Mouse (Mus musculus) olfactory bulb, adult 2 months (tissue): ENCODE measurements around the gene Ncoa4. TPM values are rescaled to one million over a fixed set of nuclear protein-coding genes. Genes with fewer than 3 reads are reported as not detected.
"Not testable (repeated sequence)": the region's sequence is repeated elsewhere in the genome, so short reads cannot be mapped to it uniquely, and the experiment has no call there.

Experiments used
- H3K27ac ChIP-seq: fragments of 200-500 bp; 2 replicates; pipeline ENCODE4 v1.5.1; 2012; ENCODE audit warnings: low read depth, low read length; ENCODE audit not compliant: insufficient read depth
- H3K4me1 ChIP-seq: fragments of 200-500 bp; 2 replicates; pipeline ENCODE4 v1.6.1; 2012; ENCODE audit warnings: low read length; ENCODE audit not compliant: control insufficient read depth, insufficient read depth
- H3K4me3 ChIP-seq: fragments of 200-500 bp; 2 replicates; pipeline ENCODE4 v1.5.1; 2012; ENCODE audit warnings: mild to moderate bottlenecking, low read depth, low read length, moderate library complexity; ENCODE audit not compliant: insufficient read depth
- CTCF ChIP-seq: fragments of 200-500 bp; IDR thresholded peaks from 2 replicates; pipeline ENCODE4 v1.5.1; 2012; ENCODE audit warnings: low read depth, mild to moderate bottlenecking, low read length, moderate library complexity; ENCODE audit not compliant: insufficient read depth
- POLR2A ChIP-seq: fragments of 200-500 bp; IDR thresholded peaks from 2 replicates; pipeline ENCODE4 v1.6.1; 2012; ENCODE audit warnings: mild to moderate bottlenecking, low read depth, low read length, moderate library complexity; ENCODE audit not compliant: insufficient read depth
- WGBS: fragments of 180-500 bp; shearing (Covaris S2); methylation state at CpG from one replicate; pipeline ENCODE4 v1.1.7; 2018; 5-methylcytosine and 5-hydroxymethylcytosine counted together
- polyA plus RNA-seq: library from polyadenylated mRNA; stranded (reverse); fragments of >200 nt; gene quantifications from 2 replicates; pipeline ENCODE4 v1.2.4, GENCODE M21; 2012; ENCODE audit warnings: low replicate concordance; ENCODE audit not compliant: missing spikeins, insufficient read depth, insufficient read length

Gene Ncoa4
- polyA plus RNA-seq, 1 experiment: not detected

DNA sequence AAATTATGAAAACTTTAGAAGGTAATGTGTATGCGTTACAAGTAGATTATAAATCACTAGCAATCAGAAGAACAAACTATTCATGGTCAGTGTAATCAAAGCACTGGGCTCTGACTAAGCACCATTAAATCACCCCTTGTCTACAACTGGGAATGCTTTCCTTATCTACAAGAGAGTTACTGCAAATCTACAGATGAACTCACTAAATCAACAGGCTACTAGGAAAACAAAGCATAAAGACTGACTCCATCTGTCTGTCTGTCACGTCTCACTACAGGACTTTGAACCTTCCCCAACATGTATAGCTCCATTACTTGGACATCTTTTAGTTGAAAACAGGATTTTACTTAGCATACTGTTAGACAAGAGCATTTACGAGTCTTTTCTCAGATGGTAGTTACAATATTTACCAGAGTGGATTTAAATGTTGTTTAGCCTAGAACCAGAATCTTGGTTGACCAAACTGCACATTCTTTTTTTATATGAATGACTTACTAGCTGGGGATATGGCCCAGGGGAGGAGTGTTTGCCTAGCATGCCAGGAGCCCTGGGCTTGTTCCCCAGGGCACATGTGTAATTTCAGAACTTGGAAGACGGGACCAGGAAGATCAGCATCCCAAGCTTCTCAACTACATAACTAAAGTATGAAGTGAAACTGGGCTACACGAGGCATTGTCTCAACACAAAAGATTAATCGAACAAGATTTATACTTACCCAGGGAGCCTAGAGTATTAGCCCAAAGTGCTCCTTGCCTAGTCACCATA lies 31.1 kb downstream of the Ncoa4 start:
- H3K4me3 ChIP-seq: no peak overlapping the region
- TF ChIP-seq CTCF: no peak
- no peak for TF ChIP-seq POLR2A
- no peaks in the 10 kb centered on the region for H3K4me1 ChIP-seq
- H3K27ac ChIP-seq: no peak overlapping the region
- WGBS: 89% methylated on average over 6 of the region's 6 CpGs

DNA sequence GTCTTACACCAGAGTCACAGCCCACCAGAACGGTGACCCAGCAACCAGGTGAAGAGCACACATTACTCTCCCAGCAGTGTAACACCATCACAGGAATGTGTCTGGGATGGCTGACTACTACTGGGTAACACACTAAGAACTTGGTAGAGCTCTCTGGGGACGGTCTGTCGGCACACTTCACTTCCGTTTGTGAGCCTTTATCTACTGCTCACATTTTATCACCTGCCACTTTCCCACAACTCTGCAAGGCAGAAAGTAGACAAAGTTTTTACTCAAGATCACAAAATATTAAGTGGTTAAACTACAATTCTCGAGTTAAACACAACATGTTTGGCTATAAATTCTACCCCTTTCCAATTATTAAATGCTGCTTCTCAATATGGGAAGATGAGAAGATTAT lies 32.3 kb downstream of the Ncoa4 start:
- TF ChIP-seq CTCF (no peak), POLR2A (no peak)
- 94% methylated on average over 5 of the region's 5 CpGs for WGBS
- H3K4me3 ChIP-seq: no peak overlapping the region
- no peaks in the 10 kb centered on the region for H3K4me1 ChIP-seq
- no peak overlapping the region for H3K27ac ChIP-seq

DNA sequence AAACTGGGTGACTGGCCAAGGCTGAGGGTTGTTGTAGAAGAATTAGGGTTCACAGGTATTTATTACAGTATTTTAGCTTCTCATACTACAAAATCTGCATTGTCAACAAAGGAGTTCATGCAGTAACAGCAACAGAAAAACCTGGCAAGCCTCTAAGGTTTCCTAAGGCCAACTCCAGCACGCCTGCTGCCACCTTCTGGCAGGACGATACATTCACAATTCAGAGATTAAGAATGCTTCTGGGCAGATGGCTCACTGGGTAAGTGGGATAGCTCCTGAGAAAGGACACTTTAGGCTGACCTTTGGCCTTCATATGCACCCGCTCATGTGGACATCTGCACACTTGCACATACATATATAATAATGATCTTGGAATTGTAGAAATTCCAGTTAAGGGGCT lies 32.8 kb downstream of the Ncoa4 start:
- no peak overlapping the region for H3K27ac ChIP-seq

DNA sequence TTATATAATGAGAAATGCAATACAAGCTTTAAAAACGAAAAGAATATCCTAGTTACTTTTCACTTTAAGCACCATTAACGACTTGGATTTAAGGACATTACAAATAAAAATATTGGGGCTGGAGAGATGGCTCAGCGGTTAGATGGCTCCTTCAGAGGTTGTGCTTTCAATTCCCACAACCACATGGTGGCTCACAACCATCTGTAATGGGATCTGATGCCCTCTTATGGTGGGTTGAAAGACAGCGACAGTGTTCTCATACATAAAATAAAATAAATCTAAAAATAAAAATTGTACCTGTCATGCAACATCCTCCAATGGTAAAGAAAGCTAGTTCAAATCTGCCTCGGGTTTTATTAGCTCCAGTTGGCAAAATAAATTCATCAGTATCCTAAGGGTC lies 33.9 kb downstream of the Ncoa4 start:
- not testable (repeated sequence) for H3K27ac ChIP-seq, H3K4me1 ChIP-seq, H3K4me3 ChIP-seq
- WGBS: 80% methylated on average over 5 of the region's 5 CpGs

More for the DNA sequence above, 32.8 kb downstream of the Ncoa4 start:
- WGBS: 35% methylated on average over 3 of the region's 3 CpGs
- TF ChIP-seq POLR2A (no peak), CTCF (no peak)
- Histone ChIP-seq H3K4me1 (no peaks in the 10 kb centered on the region), H3K4me3 (no peak overlapping the region)

DNA sequence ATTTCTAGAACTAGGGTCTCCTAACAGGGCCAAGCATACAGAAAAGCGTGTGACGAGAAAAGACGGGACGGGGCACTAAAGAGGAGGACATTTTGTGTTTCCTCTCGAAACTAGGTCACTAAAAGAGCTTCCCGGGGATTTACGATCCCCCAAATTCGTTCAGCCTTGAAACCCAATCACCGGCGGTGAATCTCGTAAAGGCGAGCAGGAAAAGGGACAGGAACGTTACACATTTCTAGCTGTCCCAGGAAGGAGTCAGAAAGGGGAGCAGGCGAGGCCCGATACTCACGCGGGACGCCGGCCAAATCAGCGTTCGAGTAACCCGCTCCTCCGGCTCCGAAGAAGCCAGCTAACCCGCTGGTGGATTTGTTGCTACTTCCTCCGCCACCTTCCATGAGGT lies 41.7 kb downstream of the Ncoa4 start:
- Histone ChIP-seq H3K27ac (no peak overlapping the region), H3K4me1 (peaks cover 4% of the 10 kb centered on the region; the same call in 1 of the 2 replicates), H3K4me3 (peak overlapping the region; percentile 66)
- under 1% methylated on average over 26 of the region's 26 CpGs for WGBS
- TF ChIP-seq CTCF: no peak
- TF ChIP-seq POLR2A: no peak

DNA sequence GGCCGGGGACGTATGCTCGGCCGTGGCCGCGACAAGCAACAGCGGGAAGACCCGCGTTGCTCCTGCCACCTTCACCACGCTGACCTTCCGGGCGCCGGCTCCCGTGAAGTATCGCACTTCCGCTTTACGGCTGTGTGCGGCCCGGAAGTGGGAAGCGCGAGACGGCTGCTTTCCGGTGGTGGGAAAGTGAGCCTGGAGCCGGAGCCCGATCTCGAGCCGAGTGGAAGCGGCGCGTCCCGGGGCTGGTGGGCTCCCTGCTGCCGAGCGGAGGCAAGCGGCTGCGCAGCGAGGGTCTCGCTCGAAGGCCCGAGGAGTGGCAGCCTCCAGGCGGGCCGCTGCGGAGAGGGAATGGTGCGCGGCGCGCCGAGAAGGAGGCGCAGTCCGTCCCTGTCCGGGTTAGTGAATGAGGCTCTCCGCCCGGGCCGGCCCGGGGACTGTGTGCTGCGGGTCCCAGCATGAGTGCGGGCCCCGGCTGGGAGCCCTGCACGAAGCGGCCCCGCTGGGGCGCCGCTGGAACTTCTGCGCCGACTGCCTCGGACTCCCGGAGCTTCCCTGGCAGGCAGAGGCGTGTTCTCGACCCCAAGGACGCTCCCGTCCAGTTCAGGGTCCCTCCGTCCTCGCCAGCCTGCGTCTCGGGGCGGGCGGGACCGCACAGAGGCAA lies 42.3 kb downstream of the Ncoa4 start, which contains the start of the genes Timm23 and Parg:
TSS of gene Timm23 (minus strand) at position 108 of the 661 bp plus-strand sequence.
TSS of gene Parg (plus strand) at position 159 of the 661 bp plus-strand sequence.
- Histone ChIP-seq H3K27ac (no peak within 1 kb of the TSS), H3K4me3 (peak within 1 kb of the TSS; percentile 66), H3K4me1 (peaks cover 4% of the 10 kb centered on the region; the same call in 1 of the 2 replicates)
- TF ChIP-seq CTCF (peak; percentile 13; the same call in 1 of the 2 replicates), POLR2A (peak; percentile 67)
- WGBS: under 1% methylated on average over 77 of the region's 77 CpGs

DNA sequence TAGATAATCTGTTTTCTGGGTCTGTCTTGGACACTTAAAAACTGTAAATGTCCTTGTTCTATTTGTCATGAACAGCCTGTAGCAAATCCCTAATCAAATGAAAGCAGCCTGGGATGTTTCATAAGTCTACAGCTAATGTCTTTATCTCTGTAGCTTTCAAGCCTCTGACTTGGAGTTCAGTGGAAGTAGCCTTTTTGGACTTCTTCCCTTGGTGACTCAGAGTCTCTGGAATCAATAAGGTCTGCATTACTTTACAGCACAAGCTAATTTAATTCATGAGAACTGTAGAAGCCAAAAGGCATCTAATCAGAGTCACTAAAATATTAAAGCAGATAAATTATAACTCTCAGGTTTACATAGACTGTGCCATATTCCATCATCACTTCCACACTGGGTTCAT lies 66.9 kb downstream of the Ncoa4 start:
- Histone ChIP-seq H3K4me1 (no peaks in the 10 kb centered on the region), H3K4me3 (no peak overlapping the region), H3K27ac (no peak overlapping the region)
- no peak for TF ChIP-seq CTCF
- no peak for TF ChIP-seq POLR2A

DNA sequence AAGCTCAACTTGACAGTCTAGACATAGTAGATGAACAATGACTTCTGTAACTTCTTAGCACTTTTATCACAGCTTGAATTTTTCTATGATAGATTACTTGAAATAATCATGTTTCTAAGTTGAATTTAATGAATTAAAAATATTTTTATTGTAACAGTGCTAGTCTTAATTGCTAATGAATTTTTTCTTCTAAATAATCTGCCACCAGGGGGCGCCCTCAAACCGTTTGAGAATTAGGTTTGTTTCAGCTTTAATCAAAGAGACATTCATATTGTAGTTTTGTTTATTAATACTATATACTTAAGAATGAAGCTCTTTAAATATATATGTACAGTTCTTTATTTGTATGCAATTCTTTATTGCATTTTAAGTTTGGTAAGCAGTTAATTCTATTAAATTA lies 69.3 kb downstream of the Ncoa4 start:
- WGBS: 0% methylated on average over 2 of the region's 2 CpGs
- H3K4me1 ChIP-seq: no peaks in the 10 kb centered on the region
- no peak for TF ChIP-seq POLR2A
- no peak for TF ChIP-seq CTCF
- no peak overlapping the region for H3K4me3 ChIP-seq
- H3K27ac ChIP-seq: no peak overlapping the region

Other genes with a start within 250 kb of the Ncoa4 start
- gene Galnt15, start 130.9 kb upstream of the Ncoa4 start, polyA plus RNA-seq: not detected in 2 replicates
- gene Oxnad1, start 74.5 kb upstream of the Ncoa4 start, polyA plus RNA-seq: not detected in 2 replicates
- gene Dph3, start 74.1 kb upstream of the Ncoa4 start, polyA plus RNA-seq: not detected in 2 replicates
- not detected in 2 replicates for gene Msmb, start 17.8 kb upstream of the Ncoa4 start, polyA plus RNA-seq
- gene Timm23, start 42.0 kb downstream of the Ncoa4 start, polyA plus RNA-seq: not detected in 2 replicates
- not detected in 2 replicates for gene Parg, start 42.1 kb downstream of the Ncoa4 start, polyA plus RNA-seq
- not detected in 2 replicates for gene Ogdhl, start 162.2 kb downstream of the Ncoa4 start, polyA plus RNA-seq
- not detected in 2 replicates for gene 1700024G13Rik, start 228.5 kb downstream of the Ncoa4 start, polyA plus RNA-seq